Mouse (Mus musculus): ENCODE measurements around the gene Sirt7. TPM values are rescaled to one million over a fixed set of nuclear protein-coding genes. Genes with fewer than 3 reads are reported as not detected.

Sirt7 gene
- 25.6 and 28.8 TPM in 2 replicates for polyA plus RNA-seq (2015; fragmentation: Nextera tagmentation; extraction: Ambion mirVana)

- H3K36me3 ChIP-seq, result peaks cover 58% of the 10 kb centered on the region
- peak; percentile 25; the same call in 1 of the 2 replicates for ATAC-seq (ENCODE audit: low FRiP score, low read depth)
- peaks cover 24% of the 10 kb centered on the region for H3K4me1 ChIP-seq
- H3K4me3 ChIP-seq, result peak within 1 kb of the TSS; percentile 96
- 17% methylated on average over 5 of the region's 5 CpGs for WGBS
- peak within 1 kb of the TSS; percentile 100 for H3K4me2 ChIP-seq (replicated peaks)
- H3K9me3 ChIP-seq, result no peaks in the 10 kb centered on the region
- H3K9ac ChIP-seq, result peak within 1 kb of the TSS; percentile 76
- peak within 1 kb of the TSS; percentile 61 for H3K27ac ChIP-seq
- no peaks in the 10 kb centered on the region for H3K27me3 ChIP-seq
Measured at GRCm38 (mm10) chr11:120625152-120625775, at the start of gene Sirt7. TSS of gene Sirt7 (minus strand) at chr11:120625240.

- 40% methylated on average over 12 of the region's 12 CpGs for WGBS
- ATAC-seq (ENCODE audit: low FRiP score, low read depth), result peak; percentile 9
Measured at GRCm38 (mm10) chr11:120673594-120674122, 48.6 kb upstream of the Sirt7 start.

DNA sequence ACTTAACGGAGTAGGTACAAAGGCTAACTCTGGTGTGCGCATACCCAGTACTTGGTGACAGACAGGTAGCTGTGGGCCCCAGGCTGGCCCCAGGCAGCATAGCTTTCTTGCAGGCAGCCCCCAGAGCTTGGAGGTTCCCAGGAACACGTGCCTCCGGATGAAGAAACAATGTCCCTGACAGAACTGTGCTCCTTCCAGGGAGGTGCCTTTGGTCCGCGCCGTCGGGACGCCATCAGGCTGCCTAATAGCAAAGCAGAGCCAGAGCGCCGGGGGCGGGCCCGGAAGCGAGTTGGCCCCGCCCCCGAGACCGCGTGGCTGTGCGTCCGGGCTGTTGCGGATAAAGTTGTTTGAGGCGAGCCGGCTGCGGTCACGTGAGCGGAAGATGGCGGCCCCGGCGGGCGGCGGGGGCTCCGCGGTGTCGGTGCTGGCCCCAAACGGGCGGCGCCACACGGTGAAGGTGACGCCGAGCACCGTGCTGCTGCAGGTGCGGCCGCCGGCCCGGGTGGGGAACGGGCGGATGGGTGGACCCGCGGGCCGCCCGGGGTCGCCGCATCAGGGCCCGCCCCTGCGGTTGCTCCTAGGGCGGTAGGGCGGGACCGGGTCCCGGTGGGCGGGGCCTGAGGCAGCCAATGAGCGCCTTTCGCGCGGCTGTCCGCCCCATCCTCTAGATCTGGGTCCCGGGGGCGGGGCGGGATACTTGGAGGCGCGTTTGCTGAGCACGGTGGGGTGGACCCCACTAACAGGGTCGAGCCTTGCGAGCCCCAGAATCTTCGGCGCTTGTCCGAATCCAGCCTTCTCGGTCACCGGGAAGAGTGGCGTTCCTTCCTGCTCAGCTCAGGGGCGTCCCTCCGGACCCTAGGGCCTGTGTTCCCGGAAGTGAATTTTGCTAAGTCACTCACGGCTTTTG is 47.9 kb upstream of the Sirt7 start, which contains the start of gene Aspscr1:
Aspscr1 (plus strand) TSS at position 287 of the 907 bp plus-strand sequence.
- H3K9ac ChIP-seq, result peak within 1 kb of the TSS; percentile 76
- H3K27ac ChIP-seq, result peak within 1 kb of the TSS; percentile 79
- peak within 1 kb of the TSS; percentile 89 for H3K4me2 ChIP-seq (replicated peaks)
- 1% methylated on average over 83 of the region's 83 CpGs for WGBS
- no peaks in the 10 kb centered on the region for H3K27me3 ChIP-seq
- ATAC-seq (ENCODE audit: low FRiP score, low read depth), result peak; percentile 97
- peaks cover 16% of the 10 kb centered on the region for H3K4me1 ChIP-seq
- no peaks in the 10 kb centered on the region for H3K9me3 ChIP-seq
- H3K36me3 ChIP-seq, result peaks cover 23% of the 10 kb centered on the region
- peak within 1 kb of the TSS; percentile 72 for H3K4me3 ChIP-seq

More at GRCm38 (mm10) chr11:120673594-120674122, 48.6 kb upstream of the Sirt7 start:
- Histone ChIP-seq H3K4me2 (replicated peaks) (peak overlapping the region; percentile 89), H3K4me1 (peaks cover 16% of the 10 kb centered on the region), H3K9ac (peak overlapping the region; percentile 76), H3K27me3 (no peaks in the 10 kb centered on the region), H3K36me3 (peaks cover 30% of the 10 kb centered on the region), H3K4me3 (peak overlapping the region; percentile 72), H3K9me3 (no peaks in the 10 kb centered on the region), H3K27ac (peak overlapping the region; percentile 79)

DNA sequence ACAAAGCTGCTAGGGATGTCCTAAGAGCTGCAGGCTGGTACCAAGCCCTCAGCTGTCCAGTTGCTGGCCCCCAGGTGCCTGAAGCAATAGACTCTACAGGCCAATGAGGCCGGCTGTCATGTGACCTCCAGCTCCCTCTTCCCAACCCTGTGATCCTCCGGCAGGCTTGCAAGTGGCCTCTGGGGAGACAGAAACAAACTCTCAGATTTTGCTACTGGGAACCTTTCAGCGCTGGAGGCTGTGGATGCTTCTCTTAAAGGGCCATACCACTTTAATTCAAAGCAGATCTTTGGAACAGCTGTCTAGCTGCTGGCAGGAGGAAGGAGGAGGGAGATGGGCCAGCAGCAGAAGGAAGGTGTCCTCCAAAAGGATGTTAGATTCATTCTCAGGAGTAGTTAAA is 41.6 kb upstream of the Sirt7 start:
- Histone ChIP-seq H3K36me3 (no peaks in the 10 kb centered on the region), H3K4me1 (peaks cover 14% of the 10 kb centered on the region), H3K4me3 (no peak overlapping the region), H3K27ac (no peak overlapping the region), H3K9me3 (no peaks in the 10 kb centered on the region), H3K9ac (peak overlapping the region; percentile 31; the same call in 1 of the 2 replicates), H3K4me2 (replicated peaks) (no peak overlapping the region), H3K27me3 (peaks cover 23% of the 10 kb centered on the region)
- 1% methylated on average over 3 of the region's 3 CpGs for WGBS
- no peak for ATAC-seq (ENCODE audit: low FRiP score, low read depth)

- no peak overlapping the region for H3K4me3 ChIP-seq
- peaks cover 24% of the 10 kb centered on the region for H3K4me1 ChIP-seq
- no peak overlapping the region for H3K9ac ChIP-seq
- H3K27ac ChIP-seq, result no peak overlapping the region
- no peak for ATAC-seq (ENCODE audit: low FRiP score, low read depth)
- H3K9me3 ChIP-seq, result no peaks in the 10 kb centered on the region
- H3K36me3 ChIP-seq, result no peaks in the 10 kb centered on the region
- peaks cover 35% of the 10 kb centered on the region for H3K27me3 ChIP-seq
- no peak overlapping the region for H3K4me2 ChIP-seq (replicated peaks)
- 48% methylated on average over 3 of the region's 3 CpGs for WGBS
Measured at GRCm38 (mm10) chr11:120665406-120665805, 40.4 kb upstream of the Sirt7 start.

DNA sequence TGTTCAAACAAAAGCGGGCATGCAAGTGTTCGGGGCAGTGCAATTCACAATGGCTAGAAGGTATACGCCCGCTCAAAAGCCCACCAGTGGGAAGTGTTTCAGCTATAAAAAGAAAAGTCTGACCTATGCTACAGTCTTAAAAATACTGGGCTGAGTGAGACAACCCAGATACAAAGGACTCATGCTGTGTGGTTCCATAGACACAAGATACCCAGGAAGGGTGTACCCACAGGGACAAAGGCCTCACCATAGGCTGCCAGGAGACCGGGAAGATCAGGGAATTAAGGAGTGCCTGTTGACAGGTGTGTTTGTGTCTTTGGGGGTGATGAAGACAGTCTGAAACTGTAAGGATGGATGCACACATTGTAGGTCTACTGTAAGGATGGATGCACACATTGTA is 38.7 kb upstream of the Sirt7 start:
- Histone ChIP-seq H3K9me3 (no peaks in the 10 kb centered on the region), H3K4me3 (no peak overlapping the region), H3K36me3 (no peaks in the 10 kb centered on the region), H3K4me2 (replicated peaks) (no peak overlapping the region), H3K27me3 (peaks cover 52% of the 10 kb centered on the region), H3K4me1 (peaks cover 40% of the 10 kb centered on the region), H3K9ac (no peak overlapping the region), H3K27ac (no peak overlapping the region)
- ATAC-seq (ENCODE audit: low FRiP score, low read depth), result no peak
- 88% methylated on average over 5 of the region's 5 CpGs for WGBS

GRCm38 (mm10) chr11:120662759-120663158 is 37.7 kb upstream of the Sirt7 start:
- Histone ChIP-seq H3K36me3 (no peaks in the 10 kb centered on the region), H3K9ac (no peak overlapping the region), H3K4me1 (peaks cover 42% of the 10 kb centered on the region), H3K27me3 (peaks cover 62% of the 10 kb centered on the region), H3K4me2 (replicated peaks) (no peak overlapping the region), H3K27ac (no peak overlapping the region), H3K9me3 (no peaks in the 10 kb centered on the region), H3K4me3 (no peak overlapping the region)
- whole genome bisulfite sequencing, result 79% methylated on average over 6 of the region's 6 CpGs
- ATAC-seq (ENCODE audit: low FRiP score, low read depth), result no peak

DNA sequence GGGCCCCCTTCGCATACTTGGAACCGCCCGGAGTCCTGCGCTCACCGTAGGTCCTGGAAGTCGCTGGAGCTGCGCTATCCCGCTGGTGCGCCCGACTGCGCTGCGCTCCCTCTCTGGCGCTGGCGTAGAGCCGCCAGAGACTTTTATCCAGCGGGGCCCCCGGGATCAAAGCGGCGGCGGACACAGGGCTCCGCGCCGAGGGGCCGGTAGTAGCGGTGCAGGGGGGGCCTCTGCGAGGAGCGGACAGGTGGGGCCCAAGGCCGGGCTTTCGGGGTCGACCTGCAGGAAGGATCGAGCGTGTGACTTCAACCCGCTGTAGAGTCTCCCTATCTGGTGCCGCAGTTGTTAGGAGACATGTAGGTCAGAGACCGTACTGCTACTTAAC is 36.0 kb upstream of the Sirt7 start, which contains the start of gene Notum:
Notum (minus strand) TSS at position 100 of the 385 bp plus-strand sequence.
- H3K27ac ChIP-seq, result no peak within 1 kb of the TSS
- WGBS, result under 1% methylated on average over 35 of the region's 35 CpGs
- ATAC-seq (ENCODE audit: low FRiP score, low read depth), result 0 out of 2 replicates have a peak, but pooled peaks have one; percentile 14

DNA sequence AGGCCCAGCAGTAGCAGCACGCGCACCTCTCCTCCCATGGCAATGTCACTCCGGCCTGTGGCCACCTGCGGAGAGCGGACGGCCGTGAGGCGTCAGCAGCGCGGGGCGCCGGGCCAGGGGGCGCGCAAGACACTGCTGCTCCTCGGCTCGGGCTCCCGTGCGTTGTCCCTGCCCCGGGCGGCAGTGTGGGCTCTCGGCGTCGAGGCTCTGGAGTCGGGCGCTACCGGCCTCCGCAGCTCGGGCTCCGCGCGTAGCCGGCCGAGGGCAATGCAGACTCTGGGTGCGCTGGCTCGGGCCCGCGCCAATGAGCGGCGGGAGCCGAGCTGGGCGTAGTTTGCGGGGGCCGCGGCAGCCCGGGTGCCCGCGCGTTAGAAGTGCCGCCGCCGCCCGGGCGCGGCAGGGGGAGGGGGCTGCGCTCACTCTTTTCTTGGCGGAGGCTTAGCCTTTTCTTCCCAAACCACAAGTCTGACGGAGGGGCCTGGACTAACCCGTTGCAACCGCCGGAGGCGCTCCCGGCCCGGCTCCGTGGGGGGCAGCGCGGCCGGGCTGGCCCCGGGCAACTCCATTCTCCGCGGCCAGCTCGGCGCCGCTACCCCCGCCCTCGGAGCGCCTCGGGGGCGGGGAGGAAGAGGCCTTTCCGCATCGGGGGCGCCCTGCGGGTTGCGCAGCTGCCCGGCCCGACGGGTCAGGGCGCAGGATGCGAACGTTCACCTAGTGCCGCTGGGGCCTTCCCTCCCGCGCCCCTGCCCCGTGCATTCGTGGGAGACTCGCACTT is 35.4 kb upstream of the Sirt7 start:
- Histone ChIP-seq H3K27me3 (peaks cover 71% of the 10 kb centered on the region), H3K9me3 (no peaks in the 10 kb centered on the region), H3K4me3 (peak overlapping the region; percentile 51), H3K27ac (no peak overlapping the region), H3K4me2 (replicated peaks) (peak overlapping the region; percentile 81), H3K9ac (peak overlapping the region; percentile 57), H3K36me3 (no peaks in the 10 kb centered on the region), H3K4me1 (peaks cover 32% of the 10 kb centered on the region)
- peak; percentile 57; the same call in 1 of the 2 replicates for ATAC-seq (ENCODE audit: low FRiP score, low read depth)
- WGBS, result under 1% methylated on average over 92 of the region's 95 CpGs

More for the DNA sequence above, 36.0 kb upstream of the Sirt7 start, which contains the start of gene Notum:
- no peaks in the 10 kb centered on the region for H3K36me3 ChIP-seq
- peak within 1 kb of the TSS; percentile 57 for H3K9ac ChIP-seq
- H3K4me3 ChIP-seq, result peak within 1 kb of the TSS; percentile 51
- H3K4me2 ChIP-seq (replicated peaks), result peak within 1 kb of the TSS; percentile 81
- H3K27me3 ChIP-seq, result peaks cover 71% of the 10 kb centered on the region
- H3K9me3 ChIP-seq, result no peaks in the 10 kb centered on the region
- peaks cover 33% of the 10 kb centered on the region for H3K4me1 ChIP-seq

DNA sequence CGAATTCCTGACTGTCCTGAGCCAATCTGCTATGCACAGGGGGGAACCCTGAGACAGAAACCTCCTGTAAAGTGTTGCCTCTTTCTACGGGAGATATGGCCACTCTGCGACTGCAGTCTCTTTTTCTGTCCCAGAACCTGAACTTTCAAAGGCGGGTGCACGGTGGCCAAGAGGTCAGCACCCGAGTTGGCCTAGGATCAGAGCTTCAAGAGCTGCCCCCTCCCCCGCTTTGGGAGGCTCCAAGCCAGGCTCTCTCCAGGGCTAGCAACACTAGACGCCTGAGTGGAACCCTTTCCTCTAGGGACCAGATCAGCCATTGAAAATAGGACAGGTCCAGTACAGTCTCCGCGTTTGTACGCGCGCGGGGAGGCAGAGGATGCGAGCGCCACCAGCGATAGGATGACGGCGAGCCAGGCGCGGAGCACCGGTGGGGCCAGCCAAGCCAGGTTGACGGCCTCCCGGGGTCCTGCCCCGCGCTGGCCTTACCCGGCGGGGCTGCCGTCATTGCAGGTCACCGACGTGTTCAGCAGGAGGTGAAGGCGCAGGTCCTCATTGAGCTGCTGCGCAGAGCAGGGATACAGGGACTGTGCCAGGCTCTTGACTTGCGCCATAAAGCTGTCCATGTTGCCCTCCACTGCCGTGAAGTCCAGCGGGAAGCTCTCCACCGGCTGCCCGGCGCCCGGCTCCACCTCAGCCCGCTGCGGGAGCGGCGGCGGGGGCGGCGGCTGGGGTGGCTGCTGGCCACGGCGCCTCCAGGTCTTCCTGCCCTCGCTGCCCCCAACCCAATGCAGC is 34.7 kb upstream of the Sirt7 start:
- Histone ChIP-seq H3K27ac (no peak overlapping the region), H3K4me2 (replicated peaks) (peak overlapping the region; percentile 81), H3K9me3 (no peaks in the 10 kb centered on the region), H3K9ac (peak overlapping the region; percentile 57), H3K4me1 (peaks cover 29% of the 10 kb centered on the region), H3K27me3 (peaks cover 71% of the 10 kb centered on the region), H3K36me3 (no peaks in the 10 kb centered on the region), H3K4me3 (peak overlapping the region; percentile 51)
- peak; percentile 4; the same call in 1 of the 2 replicates for ATAC-seq (ENCODE audit: low FRiP score, low read depth)
- 1% methylated on average over 50 of the region's 50 CpGs for WGBS

Measured in limb, embryonic 13.5 days (tissue).